Mouse (Mus musculus): Measurements from ENCODE around the gene Polr3gl. TPM values are rescaled to one million over a fixed set of nuclear protein-coding genes. Genes with fewer than 3 reads are reported as not detected.
"Not testable (repeated sequence)": the region's sequence is repeated elsewhere in the genome, so short reads cannot be mapped to it uniquely, and the experiment has no call there.

The Polr3gl gene
- polyA plus RNA-seq, 1 experiment from 2014 or later, result 16.7 TPM

DNA sequence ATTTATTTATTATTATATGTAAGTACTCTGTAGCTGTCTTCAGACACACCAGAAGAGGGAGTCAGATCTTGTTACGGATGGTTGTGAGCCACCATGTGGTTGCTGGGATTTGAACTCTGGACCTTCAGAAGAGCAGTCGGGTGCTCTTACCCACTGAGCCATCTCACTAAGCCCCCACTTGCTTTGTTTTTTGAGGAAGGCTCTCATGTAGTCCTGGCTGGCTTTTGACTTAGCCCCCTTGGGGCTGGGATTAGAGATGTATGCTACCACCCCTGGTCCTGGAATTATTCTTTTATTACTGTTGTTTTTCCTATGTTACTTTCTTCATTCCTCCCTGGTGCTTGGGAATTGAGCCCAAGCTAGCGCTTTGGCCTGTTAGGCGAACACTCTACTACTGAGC is 12.0 kb upstream of the Polr3gl start:
- H3K4me3 ChIP-seq; H3K4me2 ChIP-seq; H3K27ac ChIP-seq; H3K4me1 ChIP-seq; H3K9me3 ChIP-seq (replicated peaks); H3K9ac ChIP-seq; ATAC-seq; H3K36me3 ChIP-seq: not testable (repeated sequence)
- H3K27me3 ChIP-seq (replicated peaks), result peaks cover 25% of the 10 kb centered on the region
- WGBS (ENCODE audit: insufficient replicate concordance), result 75% methylated on average over 4 of the region's 4 CpGs

DNA sequence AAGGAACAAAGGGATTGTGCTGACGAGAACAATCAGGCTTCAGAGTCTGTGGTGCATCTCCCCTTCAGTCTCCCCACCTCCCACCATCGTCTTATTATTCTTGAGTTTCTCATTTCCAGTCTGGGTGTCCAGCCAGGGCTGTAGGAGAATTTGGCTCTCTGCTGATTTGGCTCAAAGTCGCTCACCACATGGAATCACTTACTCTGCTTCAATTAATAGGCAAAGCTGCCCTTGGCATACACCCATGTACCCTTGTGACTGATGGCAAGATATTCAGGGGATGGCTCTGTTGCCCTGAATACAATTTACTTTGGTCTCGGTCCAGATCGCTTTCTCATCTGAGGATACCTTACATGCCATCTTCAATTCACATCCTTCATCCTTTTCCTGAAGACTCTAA is 9.3 kb upstream of the Polr3gl start:
- WGBS (ENCODE audit: insufficient replicate concordance), result 75% methylated on average over 5 of the region's 5 CpGs
- Histone ChIP-seq H3K9ac (no peak overlapping the region), H3K4me3 (no peak overlapping the region), H3K4me1 (peaks cover 16% of the 10 kb centered on the region), H3K36me3 (no peaks in the 10 kb centered on the region), H3K27me3 (replicated peaks) (peaks cover 52% of the 10 kb centered on the region), H3K27ac (no peak overlapping the region), H3K4me2 (no peak overlapping the region), H3K9me3 (replicated peaks) (no peaks in the 10 kb centered on the region)
- no peak for ATAC-seq

DNA sequence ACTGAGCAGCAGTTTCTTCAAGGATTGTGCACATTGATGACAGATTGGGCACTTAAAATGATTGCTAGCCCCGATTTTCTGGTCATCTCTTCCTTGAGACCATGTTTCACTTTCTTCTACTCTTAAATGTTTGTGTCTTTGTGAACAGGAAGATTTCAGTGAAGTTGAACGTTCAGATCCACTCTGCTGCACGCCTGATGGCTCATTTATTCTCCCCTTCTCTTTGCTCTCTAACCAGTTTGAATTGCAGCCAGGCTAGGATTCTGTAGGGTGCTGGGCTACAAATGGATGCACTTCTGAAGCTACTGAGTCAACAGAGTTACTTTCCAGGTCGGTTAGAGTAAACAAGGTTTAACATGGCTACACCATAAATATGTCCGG is 8.7 kb upstream of the Polr3gl start:
- peak overlapping the region; percentile 93; the same call in 1 of the 2 replicates for H3K4me2 ChIP-seq
- no peak for ATAC-seq
- no peaks in the 10 kb centered on the region for H3K9me3 ChIP-seq (replicated peaks)
- 0 out of 2 replicates have a peak overlapping the region, but pooled peaks have one; percentile 68 for H3K4me3 ChIP-seq
- H3K4me1 ChIP-seq, result peaks cover 22% of the 10 kb centered on the region
- 51% methylated on average over 5 of the region's 5 CpGs for WGBS (ENCODE audit: insufficient replicate concordance)
- no peaks in the 10 kb centered on the region for H3K36me3 ChIP-seq
- peaks cover 58% of the 10 kb centered on the region for H3K27me3 ChIP-seq (replicated peaks)
- H3K9ac ChIP-seq, result no peak overlapping the region
- H3K27ac ChIP-seq, result no peak overlapping the region

DNA sequence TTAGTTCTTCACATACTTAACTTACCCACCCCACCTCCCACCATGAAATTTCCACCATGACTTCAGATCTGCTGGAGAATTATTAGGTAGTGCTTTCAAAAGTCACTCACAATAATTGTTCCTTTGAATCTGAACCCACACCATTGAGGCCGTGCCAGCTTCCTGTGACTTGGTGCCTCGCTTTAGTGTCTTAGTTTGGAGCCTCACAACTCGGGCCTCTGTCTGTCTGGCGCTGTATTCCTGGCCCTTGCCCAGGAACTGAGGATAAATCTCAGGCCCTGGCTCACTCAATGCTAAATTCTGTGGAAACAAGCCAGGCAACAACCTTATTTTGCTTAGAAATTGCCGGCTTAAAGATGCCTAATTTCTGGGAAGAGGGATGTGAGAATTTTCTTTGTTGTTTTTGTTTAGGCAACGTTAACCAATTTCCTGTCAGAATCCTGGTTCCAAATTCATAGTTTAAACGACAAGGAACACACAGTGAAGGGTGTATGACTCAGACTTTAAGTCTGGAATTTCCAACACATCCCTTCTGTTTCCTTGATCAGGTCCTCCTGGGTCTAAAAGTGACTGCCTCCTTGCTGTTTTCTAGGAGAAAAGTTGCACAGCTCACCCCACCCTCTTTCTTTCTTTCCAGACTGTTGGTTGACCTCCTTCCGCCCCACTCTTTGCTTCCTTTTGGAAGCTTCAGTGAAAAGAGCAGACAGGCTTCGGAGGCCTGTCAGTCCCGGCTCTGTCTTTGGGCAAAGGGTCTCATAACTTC is 8.1 kb upstream of the Polr3gl start:
- H3K4me3 ChIP-seq, result peak overlapping the region; percentile 68
- H3K4me1 ChIP-seq, result peaks cover 28% of the 10 kb centered on the region
- ATAC-seq, result no peak
- peaks cover 63% of the 10 kb centered on the region for H3K27me3 ChIP-seq (replicated peaks)
- peak overlapping the region; percentile 3; the same call in 1 of the 2 replicates for H3K27ac ChIP-seq
- no peaks in the 10 kb centered on the region for H3K9me3 ChIP-seq (replicated peaks)
- peak overlapping the region; percentile 93 for H3K4me2 ChIP-seq
- 50% methylated on average over 10 of the region's 10 CpGs for WGBS (ENCODE audit: insufficient replicate concordance)
- H3K36me3 ChIP-seq, result no peaks in the 10 kb centered on the region
- no peak overlapping the region; the same call in 1 of the 2 replicates for H3K9ac ChIP-seq

DNA sequence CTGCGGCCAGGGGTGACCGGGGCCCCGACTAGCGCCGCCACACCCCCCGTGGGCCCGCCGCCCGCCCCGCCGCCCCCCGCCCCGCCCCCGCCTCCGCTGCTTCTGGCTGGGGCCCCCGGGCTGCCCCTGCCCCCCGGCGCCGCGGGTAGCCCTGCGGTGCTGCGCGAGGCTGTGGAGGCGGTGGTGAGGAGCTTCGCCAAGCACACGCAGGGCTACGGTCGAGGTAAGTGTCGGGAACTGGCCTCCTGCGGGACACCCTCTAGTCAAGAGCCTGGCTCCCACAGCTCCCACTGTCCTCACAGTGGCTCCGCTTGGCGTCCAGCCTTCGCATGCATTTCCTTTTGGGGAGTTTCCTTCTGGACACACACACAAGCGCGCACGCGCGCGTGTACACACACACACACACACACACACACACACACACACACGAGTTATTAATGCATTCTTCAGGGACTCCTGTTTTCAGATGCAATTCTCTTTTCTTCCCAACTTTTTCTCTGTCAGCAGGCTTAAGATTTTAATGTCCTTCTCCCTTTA is 7.3 kb upstream of the Polr3gl start:
- Histone ChIP-seq H3K27me3 (replicated peaks) (peaks cover 71% of the 10 kb centered on the region), H3K27ac (peak overlapping the region; percentile 76), H3K4me3 (peak overlapping the region; percentile 68), H3K9me3 (replicated peaks) (no peaks in the 10 kb centered on the region), H3K4me2 (peak overlapping the region; percentile 93), H3K36me3 (no peaks in the 10 kb centered on the region), H3K9ac (peak overlapping the region; percentile 75), H3K4me1 (peaks cover 36% of the 10 kb centered on the region)
- ATAC-seq, result peak; percentile 50
- 2% methylated on average over 39 of the region's 40 CpGs for WGBS (ENCODE audit: insufficient replicate concordance)

DNA sequence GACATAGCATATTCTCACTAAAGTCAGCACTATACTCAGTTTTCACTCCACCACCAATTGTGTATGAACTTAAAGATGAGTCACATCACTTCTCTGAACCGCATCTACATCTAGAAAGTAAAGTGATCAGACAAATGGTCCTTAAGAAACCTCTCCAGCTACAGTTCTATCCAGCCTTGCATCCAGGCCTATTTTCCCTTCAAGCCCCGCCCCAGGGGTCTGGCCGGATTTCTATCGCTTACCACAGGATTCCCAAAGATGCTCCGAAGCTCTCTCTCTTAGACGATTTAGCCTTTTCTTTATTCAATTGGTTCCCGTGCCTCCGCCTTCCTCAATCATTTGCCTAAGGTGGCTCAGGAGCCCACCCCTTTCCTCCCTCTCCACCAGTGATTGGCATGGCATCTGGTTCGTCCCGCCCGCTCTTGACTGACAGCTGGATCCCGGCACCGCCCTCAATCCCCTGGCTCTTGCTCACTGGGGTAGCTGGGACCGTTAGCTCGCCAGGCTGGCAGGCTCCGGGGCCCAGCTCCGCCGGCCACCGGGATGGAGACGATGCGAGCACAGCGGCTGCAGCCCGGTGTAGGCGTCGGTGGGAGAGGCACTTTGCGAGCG is 6.8 kb upstream of the Polr3gl start, which contains the start of gene Lix1l:
Gene Lix1l, plus strand, starts transcription at position 511 of the 612 bp plus-strand sequence.
- 4% methylated on average over 27 of the region's 27 CpGs for WGBS (ENCODE audit: insufficient replicate concordance)
- peak within 1 kb of the TSS; percentile 68 for H3K4me3 ChIP-seq
- H3K9me3 ChIP-seq (replicated peaks), result no peaks in the 10 kb centered on the region
- peaks cover 40% of the 10 kb centered on the region for H3K4me1 ChIP-seq
- peak within 1 kb of the TSS; percentile 76 for H3K27ac ChIP-seq
- peak within 1 kb of the TSS; percentile 75 for H3K9ac ChIP-seq
- H3K36me3 ChIP-seq, result no peaks in the 10 kb centered on the region
- peak within 1 kb of the TSS; percentile 93 for H3K4me2 ChIP-seq
- peaks cover 77% of the 10 kb centered on the region for H3K27me3 ChIP-seq (replicated peaks)
- peak; percentile 90 for ATAC-seq

DNA sequence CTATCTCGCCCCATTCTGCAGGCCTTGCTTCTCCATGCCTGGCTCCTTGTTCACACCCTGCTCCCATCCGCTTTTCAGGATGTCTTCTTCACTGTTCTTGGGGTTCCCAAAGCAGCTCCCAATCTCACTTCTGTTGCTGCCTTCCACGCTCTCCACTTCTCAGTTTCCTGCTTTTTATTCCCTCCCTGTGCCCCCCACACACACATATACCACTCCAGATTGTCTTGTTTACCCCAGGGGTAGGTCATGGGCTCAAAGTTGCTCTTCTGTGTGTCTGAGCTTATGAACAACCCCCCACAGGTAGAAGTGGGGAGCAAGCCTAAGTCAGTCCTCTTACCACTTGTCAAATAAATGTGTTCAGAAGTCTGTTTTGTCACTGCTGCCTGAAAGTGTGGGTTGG is 5.4 kb upstream of the Polr3gl start:
- Histone ChIP-seq H3K9ac (no peak overlapping the region), H3K4me1 (peaks cover 40% of the 10 kb centered on the region), H3K36me3 (no peaks in the 10 kb centered on the region), H3K27ac (no peak overlapping the region), H3K4me2 (no peak overlapping the region), H3K4me3 (no peak overlapping the region), H3K27me3 (replicated peaks) (peaks cover 90% of the 10 kb centered on the region), H3K9me3 (replicated peaks) (no peaks in the 10 kb centered on the region)
- no peak for ATAC-seq
- 56% methylated on average over 3 of the region's 3 CpGs for WGBS (ENCODE audit: insufficient replicate concordance)

DNA sequence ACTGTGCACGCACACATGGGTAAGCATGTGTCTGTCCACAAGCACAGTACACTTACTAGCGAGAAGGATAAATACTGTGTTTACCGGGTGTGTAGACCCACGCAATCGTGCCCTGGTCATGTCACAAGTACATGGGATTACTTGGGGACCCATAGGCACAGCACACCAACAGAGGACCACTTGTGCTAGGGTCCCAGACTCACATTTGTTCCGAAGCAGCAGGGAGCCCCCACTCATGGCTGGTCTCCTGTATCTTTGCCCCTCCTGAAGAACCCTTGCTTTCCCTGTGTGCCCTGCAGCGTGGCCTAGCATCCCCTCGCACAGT is 5.0 kb upstream of the Polr3gl start:
- WGBS (ENCODE audit: insufficient replicate concordance), result 57% methylated on average over 8 of the region's 8 CpGs
- H3K9ac ChIP-seq, result no peak overlapping the region
- H3K27me3 ChIP-seq (replicated peaks), result peaks cover 89% of the 10 kb centered on the region
- H3K36me3 ChIP-seq, result no peaks in the 10 kb centered on the region
- H3K9me3 ChIP-seq (replicated peaks), result no peaks in the 10 kb centered on the region
- peaks cover 42% of the 10 kb centered on the region for H3K4me1 ChIP-seq
- peak overlapping the region; percentile 69 for H3K4me2 ChIP-seq
- H3K4me3 ChIP-seq, result no peak overlapping the region
- H3K27ac ChIP-seq, result no peak overlapping the region
- no peak for ATAC-seq

DNA sequence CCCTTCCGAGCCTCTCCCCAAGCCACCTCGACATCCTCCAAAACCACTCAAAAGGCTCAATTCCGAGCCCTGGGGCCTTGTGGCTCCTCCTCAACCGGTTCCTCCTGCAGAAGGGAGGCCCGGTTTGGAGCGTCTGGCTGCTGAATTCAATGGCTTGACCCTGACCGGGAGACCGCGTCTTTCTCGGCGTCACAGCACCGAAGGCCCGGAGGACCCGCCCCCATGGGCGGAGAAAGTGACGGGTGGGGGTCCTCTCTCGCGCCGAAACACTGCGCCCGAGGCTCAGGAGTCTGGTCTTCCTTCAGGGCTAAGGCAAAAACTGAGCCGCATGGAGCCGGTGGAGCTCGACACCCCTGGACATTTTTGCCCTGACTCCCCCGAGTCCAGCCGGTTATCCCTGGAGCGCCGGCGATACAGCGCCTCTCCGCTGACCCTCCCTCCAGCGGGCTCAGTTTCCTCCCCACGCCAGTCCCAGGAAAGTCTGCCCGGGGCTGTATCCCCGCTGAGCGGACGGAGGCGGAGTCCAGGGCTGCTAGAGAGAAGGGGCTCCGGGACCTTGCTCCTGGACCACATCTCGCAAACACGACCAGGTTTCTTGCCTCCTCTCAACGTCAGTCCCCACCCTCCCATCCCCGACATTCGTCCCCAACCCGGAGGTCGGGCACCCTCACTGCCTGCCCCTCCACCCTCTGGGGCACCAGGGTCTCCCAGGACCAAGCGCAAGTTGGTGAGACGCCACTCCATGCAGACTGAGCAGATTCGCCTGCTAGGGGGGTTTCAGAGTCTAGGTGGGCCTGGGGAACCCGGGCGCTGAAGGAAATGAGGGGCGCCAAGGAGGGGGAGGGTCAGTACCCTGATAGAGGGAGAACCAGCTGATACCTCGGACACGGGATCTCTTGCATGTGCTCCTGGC is 4.4 kb upstream of the Polr3gl start:
- no peaks in the 10 kb centered on the region for H3K9me3 ChIP-seq (replicated peaks)
- H3K27ac ChIP-seq, result no peak overlapping the region

DNA sequence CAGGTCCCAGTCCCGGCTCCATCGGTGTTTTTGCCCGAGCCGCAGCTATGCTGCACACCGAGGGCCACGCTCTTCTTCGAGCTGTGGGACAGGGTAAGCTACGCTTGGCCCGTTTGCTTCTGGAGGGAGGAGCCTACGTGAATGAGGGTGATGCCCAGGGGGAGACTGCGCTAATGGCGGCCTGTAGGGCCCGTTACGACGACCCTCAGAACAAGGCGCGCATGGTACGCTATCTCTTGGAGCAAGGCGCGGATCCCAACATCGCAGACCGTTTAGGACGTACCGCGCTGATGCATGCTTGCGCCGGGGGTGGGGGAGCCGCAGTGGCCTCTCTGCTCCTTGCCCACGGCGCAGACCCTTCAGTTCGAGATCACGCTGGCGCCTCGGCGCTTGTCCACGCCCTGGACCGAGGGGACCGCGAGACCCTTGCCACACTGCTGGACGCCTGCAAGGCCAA is 3.5 kb upstream of the Polr3gl start:
- H3K36me3 ChIP-seq, result no peaks in the 10 kb centered on the region
- peak overlapping the region; percentile 9; the same call in 1 of the 2 replicates for H3K9ac ChIP-seq
- ATAC-seq, result no peak
- H3K27ac ChIP-seq, result no peak overlapping the region; the same call in 1 of the 2 replicates
- H3K9me3 ChIP-seq (replicated peaks), result no peaks in the 10 kb centered on the region
- H3K4me1 ChIP-seq, result peaks cover 53% of the 10 kb centered on the region
- peak overlapping the region; percentile 44 for H3K4me3 ChIP-seq
- WGBS (ENCODE audit: insufficient replicate concordance), result 1% methylated on average over 40 of the region's 40 CpGs
- peak overlapping the region; percentile 69 for H3K4me2 ChIP-seq
- H3K27me3 ChIP-seq (replicated peaks), result peaks cover 80% of the 10 kb centered on the region

More for the DNA sequence above, 4.4 kb upstream of the Polr3gl start:
- Histone ChIP-seq H3K4me1 (peaks cover 43% of the 10 kb centered on the region), H3K4me2 (peak overlapping the region; percentile 69), H3K27me3 (replicated peaks) (peaks cover 85% of the 10 kb centered on the region), H3K36me3 (no peaks in the 10 kb centered on the region), H3K4me3 (peak overlapping the region; percentile 44), H3K9ac (peak overlapping the region; percentile 9; the same call in 1 of the 2 replicates)
- no peak for ATAC-seq
- 5% methylated on average over 54 of the region's 54 CpGs for WGBS (ENCODE audit: insufficient replicate concordance)

DNA sequence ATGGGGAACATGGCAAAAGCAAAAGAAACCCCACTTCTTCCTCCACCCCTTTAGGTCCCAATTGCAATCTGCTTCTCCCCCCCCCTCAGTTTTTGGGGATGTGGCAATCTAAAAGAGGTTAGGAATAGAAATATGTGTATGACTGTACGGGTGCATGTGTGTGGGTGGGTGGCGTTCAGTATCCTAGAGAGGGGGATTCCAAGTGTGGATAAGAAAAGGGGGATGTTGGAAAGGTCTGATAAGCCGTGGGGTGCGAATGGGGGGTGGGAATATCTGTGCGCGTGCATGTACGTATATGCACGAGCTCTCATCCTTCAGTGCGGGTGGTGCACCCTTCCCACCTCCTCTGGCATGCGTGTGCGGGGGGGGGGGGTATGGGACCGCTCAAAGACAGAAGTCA is 2.9 kb upstream of the Polr3gl start:
- no peaks in the 10 kb centered on the region for H3K9me3 ChIP-seq (replicated peaks)
- no peak for ATAC-seq
- peak overlapping the region; percentile 69 for H3K4me2 ChIP-seq
- no peaks in the 10 kb centered on the region for H3K36me3 ChIP-seq
- H3K4me1 ChIP-seq, result peaks cover 56% of the 10 kb centered on the region
- H3K27ac ChIP-seq, result no peak overlapping the region
- no peak overlapping the region for H3K9ac ChIP-seq
- peak overlapping the region; percentile 44 for H3K4me3 ChIP-seq
- 5% methylated on average over 11 of the region's 12 CpGs for WGBS (ENCODE audit: insufficient replicate concordance)
- peaks cover 73% of the 10 kb centered on the region for H3K27me3 ChIP-seq (replicated peaks)
